Mouse (Mus musculus) midbrain, embryonic 16.5 days (tissue): ENCODE results near the gene Plekhj1. TPM values are rescaled to one million over a fixed set of nuclear protein-coding genes. Genes with fewer than 3 reads are reported as not detected.

Experiments
- ATAC-seq: fragments of 200-750 bp; cut with Nextera tagmentation; 2 replicates; pipeline ENCODE4 v1.8.0; 2017; ENCODE audit warnings: moderate TSS enrichment
- H3K27ac ChIP-seq: fragments of 300-500 bp; sonication (generic); 2 replicates; pipeline ENCODE4 v1.5.1; 2014; ENCODE audit warnings: mild to moderate bottlenecking, low read length, mixed read lengths
- H3K27me3 ChIP-seq: fragments of 300-500 bp; sonication (generic); 2 replicates; pipeline ENCODE4 v1.6.1; 2014; ENCODE audit warnings: low read depth, low read length, mixed read lengths; ENCODE audit not compliant: control insufficient read depth, insufficient read depth
- H3K36me3 ChIP-seq: fragments of 300-500 bp; sonication (generic); 2 replicates; pipeline ENCODE4 v1.6.1; 2014; ENCODE audit warnings: mild to moderate bottlenecking, low read length, moderate library complexity, mixed read lengths; ENCODE audit not compliant: control insufficient read depth, insufficient read depth
- H3K4me1 ChIP-seq: fragments of 300-500 bp; sonication (generic); 2 replicates; pipeline ENCODE4 v1.6.1; 2014; ENCODE audit warnings: mild to moderate bottlenecking, low read length, mixed read lengths; ENCODE audit not compliant: control insufficient read depth, insufficient read depth
- H3K4me2 ChIP-seq: fragments of 300-500 bp; sonication (generic); 2 replicates; pipeline ENCODE4 v1.6.1; 2014; ENCODE audit warnings: mild to moderate bottlenecking, low read length, mixed read lengths
- H3K4me3 ChIP-seq: fragments of 300-500 bp; sonication (generic); 2 replicates; pipeline ENCODE4 v1.5.1; 2014; ENCODE audit warnings: low read depth, mild to moderate bottlenecking, low read length, moderate library complexity, mixed read lengths
- H3K9ac ChIP-seq: fragments of 300-500 bp; sonication (generic); 2 replicates; pipeline ENCODE4 v1.6.1; 2014; ENCODE audit warnings: low read depth, low read length, mixed read lengths
- H3K9me3 ChIP-seq: fragments of 300-500 bp; sonication (generic); replicated peaks from 2 replicates; pipeline ENCODE4 v1.6.1; 2014; ENCODE audit warnings: mild to moderate bottlenecking, low read length, mixed read lengths; ENCODE audit not compliant: control insufficient read depth, poor library complexity, severe bottlenecking
- WGBS: fragments of 180-500 bp; shearing (Covaris S2); extraction: QIAGEN DNeasy Blood & Tissue Kit; methylation state at CpG from one replicate; pipeline ENCODE4 v1.1.7; 2014; 5-methylcytosine and 5-hydroxymethylcytosine counted together
- polyA plus RNA-seq: library from polyadenylated mRNA; unstranded; fragments of >200 nt; fragmentation: Nextera tagmentation; extraction: Ambion mirVana; gene quantifications from 2 replicates; pipeline ENCODE4 v1.2.1, GENCODE M21; 2015

Gene Plekhj1
- polyA plus RNA-seq, 1 experiment from 2014 or later = 121 TPM

GRCm38 (mm10) chr10:80802204-80802912 lies 3.9 kb upstream of the Plekhj1 start:
- 93% methylated on average over 10 of the region's 10 CpGs for WGBS
- H3K4me1 ChIP-seq = peaks cover 21% of the 10 kb centered on the region
- H3K9ac ChIP-seq = no peak overlapping the region
- no peak for ATAC-seq
- no peaks in the 10 kb centered on the region for H3K9me3 ChIP-seq
- no peak overlapping the region for H3K27ac ChIP-seq
- no peak overlapping the region for H3K4me3 ChIP-seq
- H3K4me2 ChIP-seq = no peak overlapping the region
- peaks cover 25% of the 10 kb centered on the region for H3K36me3 ChIP-seq
- H3K27me3 ChIP-seq = no peaks in the 10 kb centered on the region

- H3K4me1 ChIP-seq = peaks cover 21% of the 10 kb centered on the region
- ATAC-seq = no peak
- no peaks in the 10 kb centered on the region for H3K27me3 ChIP-seq
- H3K9ac ChIP-seq = peak overlapping the region; percentile 96
- peaks cover 20% of the 10 kb centered on the region for H3K36me3 ChIP-seq
- H3K27ac ChIP-seq = peak overlapping the region; percentile 96
- no peaks in the 10 kb centered on the region for H3K9me3 ChIP-seq
- H3K4me3 ChIP-seq = peak overlapping the region; percentile 74
- WGBS = 3% methylated on average over 18 of the region's 18 CpGs
- H3K4me2 ChIP-seq = peak overlapping the region; percentile 75
These were observed 692 bp upstream of the Plekhj1 start for GRCm38 (mm10) chr10:80799070-80799566.

- peaks cover 14% of the 10 kb centered on the region for H3K36me3 ChIP-seq
- peak overlapping the region; percentile 88 for H3K9ac ChIP-seq
- H3K27ac ChIP-seq = peak overlapping the region; percentile 96
- peak; percentile 78 for ATAC-seq
- peak overlapping the region; percentile 74 for H3K4me3 ChIP-seq
- WGBS = 3% methylated on average over 49 of the region's 59 CpGs
- H3K4me1 ChIP-seq = peaks cover 21% of the 10 kb centered on the region
- no peaks in the 10 kb centered on the region for H3K27me3 ChIP-seq
- peak overlapping the region; percentile 66 for H3K4me2 ChIP-seq
- H3K9me3 ChIP-seq = no peaks in the 10 kb centered on the region
These were observed 958 bp downstream of the Plekhj1 start for GRCm38 (mm10) chr10:80797186-80798149.

GRCm38 (mm10) chr10:80796307-80796848 lies 2.0 kb downstream of the Plekhj1 start:
- no peaks in the 10 kb centered on the region for H3K27me3 ChIP-seq
- H3K4me2 ChIP-seq = peak overlapping the region; percentile 66; the same call in 1 of the 2 replicates
- no peaks in the 10 kb centered on the region for H3K9me3 ChIP-seq
- WGBS = 81% methylated on average over 9 of the region's 9 CpGs
- no peak for ATAC-seq
- H3K9ac ChIP-seq = no peak overlapping the region
- peaks cover 21% of the 10 kb centered on the region for H3K4me1 ChIP-seq
- H3K36me3 ChIP-seq = peaks cover 21% of the 10 kb centered on the region
- no peak overlapping the region for H3K4me3 ChIP-seq
- no peak overlapping the region for H3K27ac ChIP-seq

- no peak overlapping the region for H3K9ac ChIP-seq
- no peaks in the 10 kb centered on the region for H3K9me3 ChIP-seq
- H3K4me2 ChIP-seq = no peak overlapping the region
- H3K4me3 ChIP-seq = no peak overlapping the region
- no peak for ATAC-seq
- no peak overlapping the region for H3K27ac ChIP-seq
- WGBS = 84% methylated on average over 8 of the region's 8 CpGs
- peaks cover 28% of the 10 kb centered on the region for H3K36me3 ChIP-seq
- H3K4me1 ChIP-seq = peaks cover 16% of the 10 kb centered on the region
- no peaks in the 10 kb centered on the region for H3K27me3 ChIP-seq
These were observed 3.7 kb downstream of the Plekhj1 start for GRCm38 (mm10) chr10:80794750-80795149.

GRCm38 (mm10) chr10:80793803-80794202 lies 4.6 kb downstream of the Plekhj1 start:
- Histone ChIP-seq H3K4me1 (peaks cover 11% of the 10 kb centered on the region), H3K9me3 (no peaks in the 10 kb centered on the region), H3K4me3 (no peak overlapping the region), H3K27ac (no peak overlapping the region), H3K36me3 (peaks cover 36% of the 10 kb centered on the region), H3K9ac (no peak overlapping the region), H3K27me3 (no peaks in the 10 kb centered on the region), H3K4me2 (no peak overlapping the region)
- ATAC-seq = no peak
- WGBS = 86% methylated on average over 4 of the region's 4 CpGs

GRCm38 (mm10) chr10:80793033-80793784 lies 5.2 kb downstream of the Plekhj1 start:
- Histone ChIP-seq H3K4me3 (no peak overlapping the region), H3K4me1 (peaks cover 11% of the 10 kb centered on the region), H3K36me3 (peaks cover 41% of the 10 kb centered on the region), H3K9ac (no peak overlapping the region), H3K27ac (no peak overlapping the region), H3K4me2 (no peak overlapping the region), H3K27me3 (no peaks in the 10 kb centered on the region), H3K9me3 (no peaks in the 10 kb centered on the region)
- ATAC-seq = no peak
- WGBS = 89% methylated on average over 13 of the region's 13 CpGs

GRCm38 (mm10) chr10:80792175-80793032 lies 6.0 kb downstream of the Plekhj1 start:
- 73% methylated on average over 41 of the region's 41 CpGs for WGBS
- no peaks in the 10 kb centered on the region for H3K9me3 ChIP-seq
- H3K27ac ChIP-seq = no peak overlapping the region
- H3K4me2 ChIP-seq = no peak overlapping the region
- no peaks in the 10 kb centered on the region for H3K27me3 ChIP-seq
- no peak overlapping the region for H3K9ac ChIP-seq
- peaks cover 11% of the 10 kb centered on the region for H3K4me1 ChIP-seq
- peaks cover 48% of the 10 kb centered on the region for H3K36me3 ChIP-seq
- no peak overlapping the region for H3K4me3 ChIP-seq
- ATAC-seq = no peak
